Comparison of ENCODE assay signal across 9 mouse cellular contexts in the genomic region with DNA sequence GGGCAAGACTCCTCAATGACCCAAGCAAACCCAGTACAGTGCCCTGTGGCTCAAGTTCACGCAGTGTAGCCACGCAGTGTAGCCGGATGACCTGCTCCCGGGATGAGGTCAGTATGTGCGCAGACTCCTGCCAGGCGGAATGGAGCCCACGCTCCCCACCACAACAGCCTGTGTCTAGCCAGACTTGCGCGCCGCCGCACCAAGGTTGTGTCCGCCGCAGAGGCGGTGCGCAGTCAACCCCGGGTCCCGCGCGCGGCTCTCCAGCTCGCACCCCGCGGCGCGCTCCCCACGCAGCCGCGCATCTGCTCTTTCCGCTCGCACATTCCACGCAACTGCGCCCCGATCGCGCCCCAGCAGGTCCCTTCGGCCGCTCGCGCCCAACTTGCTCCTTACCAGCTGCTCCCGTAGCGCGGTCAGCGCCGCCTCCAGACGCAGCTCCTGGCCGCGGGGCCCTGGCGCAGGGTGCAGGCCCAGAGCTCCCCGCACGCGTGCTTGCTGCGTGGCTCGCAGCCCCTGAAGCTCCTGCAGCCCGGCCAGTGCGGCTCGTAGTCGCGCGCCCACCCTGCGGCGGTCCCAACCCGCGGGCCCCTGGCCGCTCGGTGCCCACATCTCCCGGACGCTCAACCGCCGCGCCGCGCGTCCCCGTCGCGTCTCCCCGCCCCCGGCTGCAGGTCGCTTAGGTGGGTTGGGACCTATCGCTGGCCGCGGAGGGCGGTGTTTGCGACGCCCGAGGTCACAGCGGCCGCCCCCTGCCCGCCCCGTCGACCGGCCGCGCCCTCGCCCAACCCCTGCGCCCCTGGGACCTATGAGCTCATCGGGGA. TPM values are rescaled to one million over a fixed set of nuclear protein-coding genes. Genes with fewer than 3 reads are reported as not detected.
DNase-seq lines count a peak whose midpoint lies in the region; ATAC-seq and TF ChIP-seq lines count a peak whose summit lies in the region.
"Had no signal": no experiment of that assay in that cellular context is flagged by ENCODE, and none has a peak within 500 bp of the region (broad histone marks: within the 10 kb centered on the region; RNA-seq: fewer than 3 reads in every experiment).

No protein-coding gene starts in this region.

- peak overlapping the region; percentile 49 for H3K27ac ChIP-seq in kidney, adult 2 months (ENCODE audit: insufficient read depth, low read depth, low read length)
- no peak overlapping the region for H3K27ac ChIP-seq in limb, embryonic 13.5 days
- no peak overlapping the region for H3K27ac ChIP-seq in midbrain, embryonic 14.5 days (replicated peaks; ENCODE audit: low read depth, low read length)

- ATAC-seq in Patski, result peak; percentile 53
- 0 out of 2 replicates have a peak, but pooled peaks have one; percentile 18 for ATAC-seq in limb, embryonic 13.5 days (ENCODE audit: low FRiP score, low read depth)
- ATAC-seq in midbrain, embryonic 14.5 days (ENCODE audit: low FRiP score, low TSS enrichment), result peak; percentile 51

- CTCF ChIA-PET in Patski (lab: Charles Lee), result interaction anchor here (1.3 to 5.8 kb wide), 10 partner anchors 11 to 77 kb away, joined by 3 to 69 read pairs (median 8); no protein-coding TSS in a partner anchor

- H3K9ac ChIP-seq in limb, embryonic 13.5 days, result peak overlapping the region; percentile 73
- H3K9ac ChIP-seq in midbrain, embryonic 14.5 days (replicated peaks; ENCODE audit: low read length), result peak overlapping the region; percentile 72

- peaks cover 9% of the 10 kb centered on the region for H3K4me1 ChIP-seq in kidney, adult 2 months (ENCODE audit: control insufficient read depth, insufficient read depth, low read length)
- H3K4me1 ChIP-seq in limb, embryonic 13.5 days, result peaks cover 56% of the 10 kb centered on the region
- no peaks in the 10 kb centered on the region; the same call in 1 of the 2 replicates for H3K4me1 ChIP-seq in midbrain, embryonic 14.5 days (ENCODE audit: control insufficient read depth, insufficient read depth, low read length)

- WGBS in kidney, adult 2 months, result 2% methylated on average over 97 of the region's 97 CpGs
- WGBS in limb, embryonic 13.5 days, result under 1% methylated on average over 94 of the region's 97 CpGs
- under 1% methylated on average over 97 of the region's 97 CpGs for WGBS in midbrain, embryonic 14.5 days

- peak overlapping the region; percentile 97 for H3K4me2 ChIP-seq in limb, embryonic 13.5 days (replicated peaks)
- H3K4me2 ChIP-seq in midbrain, embryonic 14.5 days (ENCODE audit: low read length), result peak overlapping the region; percentile 89

- no peaks in the 10 kb centered on the region for H3K36me3 ChIP-seq in kidney, adult 2 months (ENCODE audit: control insufficient read depth, insufficient read depth, low read length)
- H3K36me3 ChIP-seq in limb, embryonic 13.5 days, result no peaks in the 10 kb centered on the region
- no peaks in the 10 kb centered on the region for H3K36me3 ChIP-seq in midbrain, embryonic 14.5 days (ENCODE audit: control insufficient read depth, insufficient read depth, low read length)

- H3K9me3 ChIP-seq in limb, embryonic 13.5 days, result no peaks in the 10 kb centered on the region
- H3K9me3 ChIP-seq in midbrain, embryonic 14.5 days (ENCODE audit: control insufficient read depth, low read length), result no peaks in the 10 kb centered on the region

- TF ChIP-seq POLR2A in kidney, adult 2 months (IDR thresholded peaks at IDR 0.05; ENCODE audit: low read depth, low read length), result no peak

- peak overlapping the region; percentile 80 for H3K4me3 ChIP-seq in kidney, adult 2 months (ENCODE audit: insufficient read depth, low read depth, low read length)
- peak overlapping the region; percentile 69 for H3K4me3 ChIP-seq in limb, embryonic 13.5 days
- peak overlapping the region; percentile 61 for H3K4me3 ChIP-seq in midbrain, embryonic 14.5 days (replicated peaks; ENCODE audit: low read depth, low read length)

- DNase-seq in Patski (ENCODE audit: low read depth, low spot score), result no peak
- peak; percentile 26 to 47 for DNase-seq in cerebellum, postnatal 14 days
- DNase-seq in gastrocnemius, postnatal 25 days, result peak; percentile 56
- DNase-seq in kidney, adult 2 months, result peak; percentile 83
- peak; percentile 78 for DNase-seq in midbrain, embryonic 14.5 days
- DNase-seq in testis, postnatal 10 days (ENCODE audit: low spot score), result peak; percentile 64
- no peak for DNase-seq in thymus, postnatal 14 days

- in situ Hi-C loops in Patski (cut with MboI; ENCODE audit: low pct_unique_long_range_greater_than_20kb), result loop anchor here (5.0 kb wide), 1 partner anchor 36 kb away; no protein-coding TSS in a partner anchor

- POLR2A ChIA-PET in Patski (lab: Charles Lee), result interaction anchor here (0.7 to 3.9 kb wide), 6 partner anchors 35 to 739 kb away, joined by 3 to 15 read pairs (median 4); no protein-coding TSS in a partner anchor

- no peaks in the 10 kb centered on the region for H3K27me3 ChIP-seq in Patski
- H3K27me3 ChIP-seq in kidney, adult 2 months (replicated peaks; ENCODE audit: control insufficient read depth, insufficient read depth, low read length), result no peaks in the 10 kb centered on the region
- peaks cover 70% of the 10 kb centered on the region for H3K27me3 ChIP-seq in limb, embryonic 13.5 days
- peaks cover 41% of the 10 kb centered on the region for H3K27me3 ChIP-seq in midbrain, embryonic 14.5 days (ENCODE audit: control insufficient read depth, insufficient read depth, low read length)

- no peak for TF ChIP-seq CTCF in Patski (IDR thresholded peaks at IDR 0.05)
- no peak for TF ChIP-seq CTCF in kidney, adult 2 months (conservative IDR thresholded peaks at IDR 0.05; ENCODE audit: insufficient read depth, insufficient read length, low read depth, low read length)

RNA-seq across cellular contexts. Expression of a gene that starts 0.8 kb away (rescaled TPM):
- 22.1 TPM for polyA plus RNA-seq in Patski (2021)
- 1 to 10 TPM; 2.9 to 3.3 TPM for total RNA-seq in gastrocnemius, postnatal 25 days (2021)
- 23.3 and 24.2 TPM in 2 replicates for polyA plus RNA-seq in kidney, adult 2 months (2012; rRNA removed)
- 0.70 and 1.0 TPM in 2 replicates for polyA plus RNA-seq in limb, embryonic 13.5 days (2015; fragmentation: Nextera tagmentation; extraction: Ambion mirVana)
- polyA plus RNA-seq in midbrain, embryonic 14.5 days (2014; fragmentation: Nextera tagmentation; extraction: Ambion mirVana), result 2.1 and 2.2 TPM in 2 replicates
- total RNA-seq: common myeloid progenitor, adult 5-6 weeks had no signal

Comparison
In these comparisons a context has a peak if more than half of its experiments do, and no peak if none do; other contexts are left out.
1. DNase-seq: peak in cerebellum, postnatal 14 days (2 of 2), gastrocnemius, postnatal 25 days (single experiment), kidney, adult 2 months (single experiment), midbrain, embryonic 14.5 days (single experiment) and testis, postnatal 10 days (single experiment); none in Patski (single experiment) and thymus, postnatal 14 days (single experiment).
2. Peak in every context shown above with its lines, with median percentiles within 50 percentile points of each other: ATAC-seq and H3K4me3 ChIP-seq.